Mouse (Mus musculus): ENCODE results near the gene Caln1.

- TF ChIP-seq CTCF (IDR thresholded peaks at IDR 0.05; ENCODE audit: low read depth) (no peak), EP300 (IDR thresholded peaks at IDR 0.05; ENCODE audit: low read depth) (no peak)
Observed at GRCm38 (mm10) chr5:130891735-130892134, 522.5 kb downstream of the Caln1 start.
